Mouse (Mus musculus): ENCODE results near the gene Surf1. TPM values are rescaled to one million over a fixed set of nuclear protein-coding genes. Genes with fewer than 3 reads are reported as not detected.

The Surf1 gene
- 56.5 to 62.1 TPM (median 58.2 TPM) in 4 replicates for total RNA-seq (2023)

GRCm38 (mm10) chr2:26915927-26916728, at the start of gene Surf1, which contains the start of gene Surf2:
Surf1 (minus strand) TSS chr2:26916530.
Surf2 (plus strand) TSS chr2:26916367.

GRCm38 (mm10) chr2:26963923-26964723, 47.8 kb upstream of the Surf1 start, which contains the start of gene Rexo4:
Rexo4 (minus strand) TSS chr2:26964386.

GRCm38 (mm10) chr2:26933304-26934055, 17.1 kb upstream of the Surf1 start, which contains the start of the genes Surf4 and Stkld1:
Surf4 (minus strand) TSS chr2:26933928.
Stkld1 (plus strand) TSS chr2:26934047.

GRCm38 (mm10) chr2:26910124-26910993, 6.0 kb downstream of the Surf1 start, which contains the start of the genes Med22 and Rpl7a:
Med22 (minus strand) TSS chr2:26910677.
Rpl7a (plus strand) TSS chr2:26910764.

GRCm38 (mm10) chr2:26902467-26903220, 13.7 kb downstream of the Surf1 start, which contains the start of gene Surf6:
Surf6 (minus strand) TSS chr2:26902879.

GRCm38 (mm10) chr2:26864879-26865278, 51.5 kb downstream of the Surf1 start, which contains the start of gene Abo:
Abo (minus strand) TSS chr2:26864979.

Other genes starting within 250 kb of the Surf1 start
- not detected in 4 replicates for gene Lcn4, start 245.2 kb downstream of the Surf1 start, total RNA-seq (2023)
- gene Abo, start 51.6 kb downstream of the Surf1 start, total RNA-seq (2023), result not detected in 4 replicates
- 68.7 to 78.9 TPM (median 72.2 TPM) in 4 replicates for gene Surf6, start 13.7 kb downstream of the Surf1 start, total RNA-seq (2023)
- 14.0 to 17.4 TPM (median 16.1 TPM) in 4 replicates for gene Med22, start 5.9 kb downstream of the Surf1 start, total RNA-seq (2023)
- 729 to 752 TPM (median 742 TPM) in 4 replicates for gene Rpl7a, start 5.8 kb downstream of the Surf1 start, total RNA-seq (2023)
- gene Surf2, start 163 bp downstream of the Surf1 start, total RNA-seq (2023), result 42.9 to 53.5 TPM (median 48.8 TPM) in 4 replicates
- 62.7 to 69.9 TPM (median 64.5 TPM) in 4 replicates for gene Surf4, start 17.4 kb upstream of the Surf1 start, total RNA-seq (2023)
- gene Stkld1, start 17.5 kb upstream of the Surf1 start, total RNA-seq (2023), result not detected in 4 replicates
- 57.3 to 75.2 TPM (median 72.6 TPM) in 4 replicates for gene Rexo4, start 47.9 kb upstream of the Surf1 start, total RNA-seq (2023)
- not detected in 4 replicates for gene Adamts13, start 56.9 kb upstream of the Surf1 start, total RNA-seq (2023)
- 32.1 to 40.4 TPM (median 38.3 TPM) in 4 replicates for gene Cacfd1, start 93.4 kb upstream of the Surf1 start, total RNA-seq (2023)
- 6.7 to 9.8 TPM (median 8.0 TPM) in 4 replicates for gene Slc2a6, start 111.5 kb upstream of the Surf1 start, total RNA-seq (2023)
- gene Mymk, start 155.6 kb upstream of the Surf1 start, total RNA-seq (2023), result not detected in 4 replicates
- 1.3 to 3.3 TPM (median 1.7 TPM) in 4 replicates for gene Adamtsl2, start 162.8 kb upstream of the Surf1 start, total RNA-seq (2023)
- not detected in 4 replicates for gene Fam163b, start 226.0 kb upstream of the Surf1 start, total RNA-seq (2023)
- gene Dbh, start 248.7 kb upstream of the Surf1 start, total RNA-seq (2023), result not detected in 4 replicates